Mouse (Mus musculus): Measurements from ENCODE around the gene Nmnat3.

- TF ChIP-seq CTCF (IDR thresholded peaks at IDR 0.05; ENCODE audit: borderline replicate concordance, control insufficient read depth, extremely low read depth, insufficient read depth, low read length, poor library complexity) (no peak), POLR2A (IDR thresholded peaks at IDR 0.05; ENCODE audit: control insufficient read depth, extremely low read depth, insufficient read depth, low read length, poor library complexity) (no peak)
Observed at GRCm38 (mm10) chr9:98421903-98422302, 134.7 kb downstream of the Nmnat3 start.
